Mouse (Mus musculus) cerebellum, adult 8-10 months (tissue): ENCODE results near the gene Plrg1.

Experiments
- DNase-seq: peaks from one replicate; pipeline ENCODE4 v3.0.0; 2022

The Plrg1 gene

DNA sequence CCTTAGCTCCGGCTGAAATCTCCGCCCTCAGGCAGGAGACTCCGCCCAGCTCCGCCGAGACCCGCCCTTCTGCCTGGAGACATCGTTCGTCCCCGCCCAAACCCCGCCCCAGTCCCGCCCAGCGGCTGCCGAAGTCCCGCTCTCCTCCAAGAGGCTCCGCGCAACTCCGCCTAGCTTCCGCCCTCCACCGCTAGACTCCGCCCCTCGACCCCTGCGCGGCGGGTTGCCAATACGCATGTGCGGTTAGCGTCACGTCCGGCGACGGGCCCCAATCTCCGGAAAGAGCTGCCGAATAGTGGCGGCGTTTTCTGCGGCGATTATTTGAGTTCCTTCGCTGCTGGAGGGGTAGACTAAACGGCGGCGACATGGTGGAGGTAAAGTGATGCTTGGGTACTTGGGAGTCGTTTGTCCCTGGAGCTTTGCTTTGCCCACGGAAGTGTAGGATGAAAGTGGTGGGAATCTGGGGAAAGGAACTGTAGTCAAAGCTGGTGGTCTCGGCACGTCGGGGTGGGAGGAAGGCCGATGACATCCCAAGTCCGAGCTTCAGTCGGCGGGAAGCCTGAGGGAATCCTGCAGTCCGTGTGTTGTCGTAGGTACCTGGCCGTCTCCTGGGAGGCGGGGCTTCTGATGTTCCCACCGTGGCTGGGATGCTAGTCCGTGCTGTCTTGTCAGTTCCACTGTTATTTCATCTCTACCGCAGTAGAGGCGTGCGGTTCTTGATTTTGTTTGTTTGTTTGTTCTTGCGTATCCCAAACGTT, at the start of gene Plrg1:
Plrg1 (plus strand) TSS at position 242 of the 758 bp plus-strand sequence.
- DNase-seq: peak; percentile 99

DNA sequence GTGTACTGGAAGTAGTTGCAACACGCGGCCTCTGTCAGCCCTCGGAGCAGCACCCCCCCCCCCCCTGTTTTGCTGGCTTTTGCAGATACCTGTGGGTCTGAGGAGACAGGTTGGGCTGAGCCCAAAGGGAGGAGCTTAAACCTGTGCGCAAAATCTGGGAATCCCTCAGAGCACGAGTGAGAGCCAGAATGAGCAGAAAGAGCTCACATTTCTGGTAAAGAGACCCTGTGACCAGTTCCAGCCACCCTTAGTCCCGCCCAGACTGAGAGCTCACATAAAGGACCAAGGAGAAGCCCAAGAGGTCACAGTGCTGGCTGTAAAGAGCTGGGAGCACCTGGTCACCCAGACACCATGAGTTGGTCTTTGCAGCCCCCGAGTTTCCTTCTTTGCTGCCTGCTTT, 47.8 kb upstream of the Plrg1 start, which contains the start of gene Fgg:
Fgg (plus strand) TSS at position 168 of the 400 bp plus-strand sequence.
- no peak for DNase-seq

DNA sequence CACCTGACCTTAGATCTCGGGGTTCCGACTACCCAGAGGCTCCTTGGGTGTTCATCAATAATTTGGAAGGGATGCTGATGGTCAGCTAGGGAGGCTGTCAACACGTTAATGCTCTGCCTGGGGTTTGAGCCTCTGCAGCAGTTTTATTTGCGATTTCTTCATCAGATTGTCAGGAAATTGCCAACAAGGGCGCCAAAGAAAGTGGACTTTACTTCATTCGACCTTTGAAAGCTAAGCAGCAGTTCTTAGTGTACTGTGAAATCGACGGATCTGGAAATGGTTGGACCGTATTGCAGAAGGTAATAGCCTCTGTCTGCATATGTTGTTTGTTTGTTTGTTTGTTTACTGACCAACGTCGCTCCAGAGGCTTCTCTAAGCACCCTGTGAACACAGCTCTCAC, 45.0 kb upstream of the Plrg1 start:
- no peak for DNase-seq

DNA sequence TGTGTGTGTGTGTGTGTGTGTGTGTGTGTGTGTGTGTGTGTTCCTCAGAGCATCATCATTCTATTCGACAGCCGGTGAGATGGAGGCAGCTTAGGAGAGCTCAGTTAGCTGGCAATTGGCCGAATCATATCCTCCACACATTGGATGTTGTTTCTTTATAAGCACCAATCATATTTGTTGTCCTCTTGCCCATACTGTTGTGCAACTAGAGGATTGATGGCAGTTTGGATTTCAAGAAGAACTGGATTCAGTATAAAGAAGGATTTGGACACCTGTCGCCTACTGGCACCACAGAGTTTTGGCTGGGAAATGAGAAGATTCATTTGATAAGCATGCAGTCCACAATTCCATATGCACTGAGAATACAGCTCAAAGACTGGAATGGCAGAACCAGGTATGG, 44.2 kb upstream of the Plrg1 start:
- DNase-seq: no peak

DNA sequence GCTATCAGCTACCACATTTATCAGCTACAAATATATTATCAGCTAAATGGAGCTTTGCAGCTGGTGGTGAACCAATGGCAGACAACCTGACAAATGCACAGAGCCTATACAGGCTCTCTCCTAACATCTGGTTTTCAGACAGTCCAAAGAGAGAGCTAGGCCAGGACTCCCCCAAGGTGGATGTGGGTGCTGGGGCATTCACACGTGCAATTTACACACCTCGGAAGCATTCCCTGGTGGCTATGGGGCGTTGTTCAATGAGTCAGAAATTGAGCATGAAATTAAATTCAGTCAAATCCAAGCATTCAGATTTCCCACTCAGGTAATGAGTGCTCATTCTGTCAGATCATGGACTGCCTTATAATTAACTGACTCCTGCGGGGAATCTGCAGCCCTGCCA, 43.8 kb upstream of the Plrg1 start:
- no peak for DNase-seq

DNA sequence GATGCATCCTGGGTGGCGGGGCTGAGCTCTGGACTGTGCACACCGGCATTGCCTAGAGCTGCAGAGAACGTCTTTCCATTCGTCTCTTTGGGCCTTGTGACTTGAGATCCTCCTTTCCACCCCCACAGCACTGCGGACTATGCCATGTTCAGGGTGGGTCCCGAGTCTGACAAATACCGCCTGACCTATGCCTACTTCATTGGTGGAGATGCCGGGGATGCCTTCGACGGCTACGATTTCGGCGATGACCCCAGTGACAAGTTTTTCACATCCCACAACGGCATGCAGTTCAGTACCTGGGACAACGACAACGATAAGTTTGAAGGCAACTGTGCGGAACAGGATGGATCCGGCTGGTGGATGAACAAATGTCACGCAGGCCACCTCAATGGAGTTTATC, 42.7 kb upstream of the Plrg1 start:
- DNase-seq: no peak

DNA sequence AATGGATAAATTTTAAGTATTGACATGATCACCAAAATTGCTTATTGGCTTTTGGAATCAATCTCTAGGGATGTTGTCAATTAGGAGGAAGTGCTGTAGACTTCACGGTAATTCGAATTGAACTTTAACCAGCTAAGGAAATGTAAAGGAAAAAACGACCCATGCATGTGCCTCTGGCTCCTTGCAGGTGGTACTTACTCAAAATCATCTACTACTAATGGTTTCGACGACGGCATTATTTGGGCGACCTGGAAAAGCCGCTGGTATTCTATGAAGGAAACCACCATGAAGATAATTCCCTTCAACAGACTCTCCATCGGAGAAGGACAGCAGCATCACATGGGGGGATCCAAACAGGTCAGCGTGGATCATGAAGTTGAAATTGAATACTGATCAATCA, 41.4 kb upstream of the Plrg1 start:
- no peak for DNase-seq

GRCm38 (mm10) chr3:83016236-83016635, 39.1 kb upstream of the Plrg1 start:
- DNase-seq: no peak

GRCm38 (mm10) chr3:83020387-83020786, 34.9 kb upstream of the Plrg1 start:
- no peak for DNase-seq

DNA sequence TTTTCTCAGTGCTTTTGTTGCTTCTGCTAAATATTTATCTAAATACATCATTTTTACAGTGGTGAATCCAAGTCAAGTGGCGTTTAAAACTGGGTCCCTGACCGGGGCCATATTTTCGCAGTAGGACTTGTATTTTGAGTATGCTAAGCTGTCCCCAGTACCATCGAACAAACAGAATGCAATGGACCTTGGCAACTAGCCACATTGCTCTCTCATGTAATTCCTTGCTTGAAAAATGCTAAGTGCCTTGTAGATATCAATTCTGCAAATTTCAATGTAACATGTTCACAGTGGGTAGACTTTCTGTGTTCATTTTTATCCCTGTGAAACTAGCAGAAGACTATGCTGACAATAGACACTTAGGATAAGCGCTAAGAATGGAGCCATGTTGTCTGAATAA, 34.1 kb upstream of the Plrg1 start:
- no peak for DNase-seq

DNA sequence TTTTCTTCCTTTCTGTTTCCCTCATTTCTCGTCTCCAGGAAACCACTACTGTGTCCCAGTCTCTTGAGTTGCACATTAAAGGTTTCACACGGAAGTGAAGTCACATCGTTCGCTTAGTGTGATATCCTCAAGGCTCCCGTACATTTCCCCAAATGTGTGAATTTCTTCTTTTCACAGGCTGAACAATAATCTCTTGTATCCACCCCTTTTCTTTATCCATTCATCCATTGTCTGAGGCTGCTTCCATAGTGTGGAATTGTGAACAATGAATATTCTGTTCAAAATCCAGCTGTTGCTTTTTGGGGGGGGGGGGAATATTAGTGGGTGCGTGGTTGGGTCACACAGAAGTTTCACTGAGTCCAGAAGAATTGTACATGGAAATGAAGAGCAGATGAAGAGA, 30.3 kb upstream of the Plrg1 start:
- DNase-seq: no peak

DNA sequence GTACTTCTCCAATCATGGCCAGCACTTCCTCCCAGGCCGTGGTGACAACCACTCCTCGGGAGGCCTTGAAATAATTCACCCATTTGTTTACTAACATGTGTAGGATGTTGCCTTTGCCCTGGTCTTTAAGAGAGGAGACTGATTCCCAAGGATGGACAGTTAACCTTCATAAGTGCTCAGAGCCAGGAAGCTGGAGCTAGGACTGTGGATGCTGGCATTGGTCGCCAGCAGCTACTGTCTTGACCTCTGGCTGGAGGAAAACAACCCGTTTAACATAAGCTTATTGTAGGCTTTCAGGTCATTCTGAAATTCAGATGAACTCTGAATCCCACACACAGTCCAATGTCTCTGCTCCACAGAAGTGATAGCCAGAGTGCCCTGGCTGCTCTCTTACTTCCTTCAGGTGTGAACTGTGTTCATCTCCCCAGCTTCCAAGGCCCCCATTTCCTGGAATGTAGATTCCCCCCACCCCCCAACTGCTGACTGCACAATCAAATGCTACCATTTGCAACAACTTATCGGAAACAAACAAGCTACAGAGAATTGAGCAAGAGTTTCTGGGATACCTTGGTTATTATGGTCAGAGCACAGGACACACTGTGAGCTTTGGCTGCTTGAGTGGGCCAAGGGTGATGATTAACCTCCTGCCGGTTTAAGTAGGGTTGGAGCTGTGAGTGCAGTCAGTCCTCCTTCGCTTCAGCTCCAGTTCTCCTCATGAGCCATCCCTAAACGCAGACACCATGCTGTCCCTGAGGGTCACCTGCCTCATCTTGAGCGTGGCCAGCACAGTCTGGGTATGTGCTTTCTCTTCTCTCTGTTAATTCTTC, 29.6 kb upstream of the Plrg1 start, which contains the start of gene Fga:
Fga (plus strand) TSS at position 602 of the 827 bp plus-strand sequence.
- DNase-seq: no peak

DNA sequence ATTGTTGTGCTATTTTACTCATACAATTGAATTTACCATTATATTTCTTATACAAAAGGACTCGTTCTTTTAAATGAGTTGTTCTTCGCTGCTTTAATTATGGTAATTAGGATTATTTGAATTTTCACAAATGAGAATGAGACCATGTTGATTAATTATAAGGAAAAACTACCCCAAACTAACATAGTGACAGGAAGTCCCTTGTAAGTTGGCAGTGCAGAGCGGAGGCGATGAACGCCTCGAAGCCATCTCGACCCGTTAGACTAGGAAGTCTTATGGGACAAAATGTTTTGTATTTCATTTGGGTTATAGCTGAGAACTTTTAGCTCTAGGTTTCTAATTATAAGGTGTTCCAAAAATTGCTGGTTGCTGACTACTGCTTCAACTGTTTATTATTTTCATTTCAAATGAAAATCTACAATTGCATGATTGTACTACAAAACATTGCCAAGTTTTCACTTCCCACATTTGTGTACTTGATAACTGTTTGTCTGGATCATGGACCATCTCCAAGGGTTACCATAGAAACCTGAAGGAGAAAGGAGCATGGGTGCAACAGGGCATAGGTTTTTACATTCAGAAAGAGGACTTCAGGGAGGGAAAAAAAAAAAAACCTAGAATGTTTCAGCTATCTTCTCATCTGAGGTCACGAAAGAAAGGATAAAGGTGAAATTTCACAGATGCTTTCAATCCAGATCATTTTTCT, 27.6 kb upstream of the Plrg1 start:
- DNase-seq: no peak

- no peak for DNase-seq
Observed at GRCm38 (mm10) chr3:83030331-83030730, 25.0 kb upstream of the Plrg1 start.

DNA sequence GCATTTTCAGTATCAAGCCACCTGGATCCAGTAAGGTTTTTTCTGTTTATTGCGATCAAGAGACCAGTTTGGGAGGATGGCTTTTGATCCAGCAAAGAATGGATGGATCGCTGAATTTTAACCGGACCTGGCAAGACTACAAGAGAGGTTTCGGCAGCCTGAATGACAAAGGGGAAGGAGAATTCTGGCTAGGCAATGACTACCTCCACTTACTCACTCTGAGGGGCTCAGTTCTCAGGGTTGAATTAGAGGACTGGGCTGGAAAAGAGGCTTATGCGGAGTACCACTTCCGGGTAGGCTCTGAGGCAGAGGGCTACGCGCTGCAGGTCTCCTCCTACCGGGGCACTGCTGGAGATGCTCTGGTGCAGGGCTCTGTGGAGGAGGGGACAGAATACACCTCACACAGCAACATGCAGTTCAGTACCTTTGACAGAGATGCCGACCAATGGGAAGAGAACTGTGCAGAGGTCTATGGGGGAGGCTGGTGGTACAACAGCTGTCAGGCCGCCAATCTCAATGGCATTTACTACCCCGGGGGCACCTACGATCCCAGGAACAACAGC, 22.5 kb upstream of the Plrg1 start:
- no peak for DNase-seq

- no peak for DNase-seq
Observed at GRCm38 (mm10) chr3:83033801-83034200, 21.5 kb upstream of the Plrg1 start.

- no peak for DNase-seq
Observed at GRCm38 (mm10) chr3:83038865-83039264, 16.5 kb upstream of the Plrg1 start.

- DNase-seq: no peak
Observed at GRCm38 (mm10) chr3:83039666-83040065, 15.7 kb upstream of the Plrg1 start.

- DNase-seq: no peak
Observed at GRCm38 (mm10) chr3:83042451-83042850, 12.9 kb upstream of the Plrg1 start.

- no peak for DNase-seq
Observed at GRCm38 (mm10) chr3:83046649-83047048, 8.7 kb upstream of the Plrg1 start.

GRCm38 (mm10) chr3:83049680-83050079, 5.6 kb upstream of the Plrg1 start, which contains the start of gene Fgb:
Fgb (minus strand) TSS chr3:83049863.
- no peak for DNase-seq

DNA sequence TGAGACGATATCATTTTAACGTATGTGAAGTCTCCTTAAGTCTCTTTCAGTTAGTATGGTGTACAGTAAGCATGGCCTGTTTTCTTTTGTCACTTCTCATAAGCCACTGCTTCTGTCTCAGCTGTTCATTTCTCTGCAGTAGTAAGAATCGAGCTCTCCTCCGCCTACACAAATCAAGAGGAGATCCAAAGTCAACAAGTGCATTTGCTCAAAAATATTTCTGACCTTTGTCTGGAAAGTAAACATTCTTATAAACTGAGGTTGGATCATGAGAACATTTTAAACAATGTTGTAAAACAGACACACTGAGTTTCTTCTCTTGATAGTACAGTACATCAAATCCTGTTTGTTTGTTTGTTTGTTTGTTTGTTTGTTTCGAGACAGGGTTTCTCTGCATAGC, 4.7 kb upstream of the Plrg1 start:
- no peak for DNase-seq

DNA sequence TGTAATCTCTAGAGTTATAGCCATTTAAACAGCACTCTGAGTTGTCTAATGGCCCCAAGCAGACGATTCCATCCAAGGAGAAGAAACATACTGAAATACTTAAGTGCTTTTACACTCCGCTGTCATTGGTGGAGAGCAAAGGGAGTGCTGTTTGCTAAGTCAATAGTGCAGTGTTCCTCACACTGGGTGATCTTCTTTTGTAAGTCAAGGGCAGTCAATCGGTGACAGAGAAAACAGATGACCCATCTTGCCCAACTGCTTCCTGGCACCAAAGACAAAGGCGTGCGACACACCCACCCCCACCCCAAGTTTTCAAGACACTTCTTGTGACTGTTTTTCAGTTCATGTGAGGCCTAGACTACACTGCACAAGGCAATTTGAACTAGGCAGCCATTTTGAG, 3.2 kb upstream of the Plrg1 start:
- no peak for DNase-seq
